Mouse (Mus musculus) stomach, postnatal 0 days (tissue): ENCODE data around the gene Gper1.

Experiments used
- CTCF ChIP-seq: IDR thresholded peaks from 2 replicates; pipeline ENCODE4 v1.5.1; 2016; ENCODE audit warnings: antibody characterized with exemption, low read depth, mild to moderate bottlenecking, moderate library complexity
- EP300 ChIP-seq: optimal IDR thresholded peaks from 2 replicates; pipeline ENCODE3; 2016; ENCODE audit warnings: antibody characterized with exemption

GRCm38 (mm10) chr5:139413545-139413944 is 9.4 kb upstream of the Gper1 start:
- no peak for TF ChIP-seq CTCF
- no peak for TF ChIP-seq EP300
